In the genomic region with DNA sequence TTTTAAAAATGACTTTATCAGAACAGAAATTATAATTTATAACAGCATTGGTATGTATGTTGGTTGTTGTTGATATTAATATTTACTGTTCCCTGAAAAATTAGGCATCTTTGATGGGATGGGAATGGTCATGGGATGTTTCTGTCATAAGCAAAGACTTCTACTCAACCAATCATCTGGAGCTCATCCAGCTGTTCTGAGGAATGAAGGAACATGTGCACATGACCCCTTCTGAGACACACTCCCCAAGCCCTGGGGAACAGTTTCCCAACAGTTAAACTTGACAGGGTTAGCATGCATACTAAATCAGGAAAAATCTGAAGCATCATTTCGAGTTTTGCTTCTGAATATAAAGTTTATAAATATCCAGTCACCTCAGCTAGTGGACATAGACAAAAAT, we compare ENCODE assay signal across 21 mouse cellular contexts.
DNase-seq lines count a peak whose midpoint lies in the region; ATAC-seq and TF ChIP-seq lines count a peak whose summit lies in the region.
"Had no signal": no experiment of that assay in that cellular context is flagged by ENCODE, and none has a peak within 500 bp of the region (broad histone marks: within the 10 kb centered on the region; RNA-seq: fewer than 3 reads in every experiment).

No protein-coding gene starts in this region.

- TF ChIP-seq CTCF in lung, embryonic 14.5 days (IDR thresholded peaks at IDR 0.05; ENCODE audit: low read depth), result no peak

- 36% methylated on average over 1 of the region's 1 CpGs for WGBS in lung, embryonic 14.5 days
- WGBS in lung, embryonic 16.5 days, result 27% methylated on average over 1 of the region's 1 CpGs

- no peak overlapping the region for H3K27ac ChIP-seq in lung, embryonic 14.5 days (ENCODE audit: low read depth)
- no peak overlapping the region for H3K27ac ChIP-seq in lung, embryonic 16.5 days (ENCODE audit: low read length)
- H3K27ac ChIP-seq: embryonic facial prominence, embryonic 13.5 days; embryonic facial prominence, embryonic 15.5 days; forebrain, embryonic 10.5 days; forebrain, embryonic 12.5 days had no signal

- no peak overlapping the region for H3K4me2 ChIP-seq in lung, embryonic 14.5 days
- no peak overlapping the region for H3K4me2 ChIP-seq in lung, embryonic 16.5 days (ENCODE audit: low read depth, low read length)
- H3K4me2 ChIP-seq: embryonic facial prominence, embryonic 13.5 days; embryonic facial prominence, embryonic 15.5 days; forebrain, embryonic 12.5 days had no signal

- H3K9ac ChIP-seq in lung, embryonic 14.5 days, result no peak overlapping the region
- H3K9ac ChIP-seq in lung, embryonic 16.5 days (ENCODE audit: low read length), result no peak overlapping the region
- H3K9ac ChIP-seq: embryonic facial prominence, embryonic 13.5 days; embryonic facial prominence, embryonic 15.5 days; forebrain, embryonic 12.5 days had no signal

- H3K36me3 ChIP-seq in lung, embryonic 14.5 days (ENCODE audit: insufficient read depth), result no peaks in the 10 kb centered on the region
- H3K36me3 ChIP-seq in lung, embryonic 16.5 days (ENCODE audit: control insufficient read depth, insufficient read depth, low read length), result no peaks in the 10 kb centered on the region
- H3K36me3 ChIP-seq: embryonic facial prominence, embryonic 13.5 days; embryonic facial prominence, embryonic 15.5 days; forebrain, embryonic 10.5 days; forebrain, embryonic 12.5 days had no signal

- H3K9me3 ChIP-seq in lung, embryonic 14.5 days (ENCODE audit: low read depth, low read length), result no peaks in the 10 kb centered on the region
- H3K9me3 ChIP-seq in lung, embryonic 16.5 days (ENCODE audit: control insufficient read depth, low read length), result no peaks in the 10 kb centered on the region
- H3K9me3 ChIP-seq: embryonic facial prominence, embryonic 13.5 days; embryonic facial prominence, embryonic 15.5 days; forebrain, embryonic 10.5 days; forebrain, embryonic 12.5 days had no signal

- peak; percentile 77 for DNase-seq in lung, embryonic 14.5 days
- DNase-seq in lung, postnatal 14 days, result no peak
- no peak for DNase-seq in lung, postnatal 25 days (ENCODE audit: low spot score)
- DNase-seq: adrenal gland, adult 2 months; adrenal gland, postnatal 10 days; adrenal gland, postnatal 25 days; cerebellum, adult 11 months; cerebellum, adult 18-20 months; cerebellum, adult 8-10 months; cerebellum, adult 9-11 months; cerebellum, postnatal 14 days; cerebellum, postnatal 36 days; embryo, embryonic 11 days had no signal

- H3K4me3 ChIP-seq in lung, embryonic 14.5 days (ENCODE audit: low read depth, low read length), result no peak overlapping the region
- no peak overlapping the region for H3K4me3 ChIP-seq in lung, embryonic 16.5 days (ENCODE audit: low read length)
- H3K4me3 ChIP-seq: embryonic facial prominence, embryonic 13.5 days; embryonic facial prominence, embryonic 15.5 days; erythroblast, embryonic 14.5 days; forebrain, embryonic 10.5 days; forebrain, embryonic 12.5 days had no signal

- ATAC-seq in lung, embryonic 14.5 days (ENCODE audit: insufficient read depth), result peak; percentile 87
- ATAC-seq in lung, embryonic 16.5 days (ENCODE audit: low read depth), result peak; percentile 79
- ATAC-seq: forebrain, embryonic 14.5 days; forebrain, embryonic 16.5 days had no signal

- no peaks in the 10 kb centered on the region for H3K27me3 ChIP-seq in lung, embryonic 14.5 days (ENCODE audit: insufficient read depth, low read length)
- no peaks in the 10 kb centered on the region for H3K27me3 ChIP-seq in lung, embryonic 16.5 days (ENCODE audit: control insufficient read depth, insufficient read depth, low read depth, low read length)
- H3K27me3 ChIP-seq: embryonic facial prominence, embryonic 13.5 days; embryonic facial prominence, embryonic 15.5 days; forebrain, embryonic 12.5 days had no signal

- H3K4me1 ChIP-seq in lung, embryonic 14.5 days (ENCODE audit: insufficient read depth), result no peaks in the 10 kb centered on the region
- no peaks in the 10 kb centered on the region for H3K4me1 ChIP-seq in lung, embryonic 16.5 days (replicated peaks; ENCODE audit: control insufficient read depth, insufficient read depth, low read length)
- H3K4me1 ChIP-seq: embryonic facial prominence, embryonic 13.5 days; embryonic facial prominence, embryonic 15.5 days had no signal
